Mouse (Mus musculus): ENCODE results near the gene Alpk1.

Gene Alpk1

GRCm38 (mm10) chr3:127780021-127780644, at the start of gene Alpk1:
Gene Alpk1 (minus strand): TSS chr3:127780527.
- no peak for DNase-seq (ENCODE audit: low spot score in 2 of 2)

- no peak for DNase-seq (ENCODE audit: low spot score in 2 of 2)
Observed at GRCm38 (mm10) chr3:127827123-127827522, 46.8 kb upstream of the Alpk1 start.

- DNase-seq (ENCODE audit: low spot score in 2 of 2) = no peak
Observed at GRCm38 (mm10) chr3:127826503-127826902, 46.2 kb upstream of the Alpk1 start.

GRCm38 (mm10) chr3:127823886-127824863, 43.8 kb upstream of the Alpk1 start:
- no peak for DNase-seq (ENCODE audit: low spot score in 2 of 2)

- DNase-seq (ENCODE audit: low spot score in 2 of 2) = no peak
Observed at GRCm38 (mm10) chr3:127821209-127821608, 40.9 kb upstream of the Alpk1 start.

GRCm38 (mm10) chr3:127820400-127820799, 40.1 kb upstream of the Alpk1 start:
- no peak for DNase-seq (ENCODE audit: low spot score in 2 of 2)

GRCm38 (mm10) chr3:127818694-127819663, 38.7 kb upstream of the Alpk1 start:
- no peak for DNase-seq (ENCODE audit: low spot score in 2 of 2)

GRCm38 (mm10) chr3:127817120-127817683, 36.9 kb upstream of the Alpk1 start:
- DNase-seq (ENCODE audit: low spot score in 2 of 2) = no peak

- DNase-seq (ENCODE audit: low spot score in 2 of 2) = no peak
Observed at GRCm38 (mm10) chr3:127809103-127809502, 28.8 kb upstream of the Alpk1 start.

- no peak for DNase-seq (ENCODE audit: low spot score in 2 of 2)
Observed at GRCm38 (mm10) chr3:127807846-127808245, 27.5 kb upstream of the Alpk1 start.

GRCm38 (mm10) chr3:127805991-127806390, 25.7 kb upstream of the Alpk1 start:
- DNase-seq (ENCODE audit: low spot score in 2 of 2) = no peak

GRCm38 (mm10) chr3:127805071-127805470, 24.7 kb upstream of the Alpk1 start:
- no peak for DNase-seq (ENCODE audit: low spot score in 2 of 2)

GRCm38 (mm10) chr3:127804439-127804838, 24.1 kb upstream of the Alpk1 start:
- no peak for DNase-seq (ENCODE audit: low spot score in 2 of 2)

GRCm38 (mm10) chr3:127802814-127803213, 22.5 kb upstream of the Alpk1 start:
- no peak for DNase-seq (ENCODE audit: low spot score in 2 of 2)

- DNase-seq (ENCODE audit: low spot score in 2 of 2) = no peak
Observed at GRCm38 (mm10) chr3:127801162-127801561, 20.8 kb upstream of the Alpk1 start.

GRCm38 (mm10) chr3:127796271-127796670, 15.9 kb upstream of the Alpk1 start:
- no peak for DNase-seq (ENCODE audit: low spot score in 2 of 2)

GRCm38 (mm10) chr3:127795762-127796161, 15.4 kb upstream of the Alpk1 start:
- no peak for DNase-seq (ENCODE audit: low spot score in 2 of 2)

- DNase-seq (ENCODE audit: low spot score in 2 of 2) = no peak
Observed at GRCm38 (mm10) chr3:127793022-127793421, 12.7 kb upstream of the Alpk1 start.

- no peak for DNase-seq (ENCODE audit: low spot score in 2 of 2)
Observed at GRCm38 (mm10) chr3:127791595-127792561, 11.6 kb upstream of the Alpk1 start.

GRCm38 (mm10) chr3:127791056-127791483, 10.7 kb upstream of the Alpk1 start:
- no peak for DNase-seq (ENCODE audit: low spot score in 2 of 2)
